Mouse (Mus musculus): ENCODE data around the gene Pde3a. TPM values are rescaled to one million over a fixed set of nuclear protein-coding genes. Genes with fewer than 3 reads are reported as not detected.

Gene Pde3a
- polyA plus RNA-seq, 1 experiment from 2014 or later, result 4.2 TPM

DNA sequence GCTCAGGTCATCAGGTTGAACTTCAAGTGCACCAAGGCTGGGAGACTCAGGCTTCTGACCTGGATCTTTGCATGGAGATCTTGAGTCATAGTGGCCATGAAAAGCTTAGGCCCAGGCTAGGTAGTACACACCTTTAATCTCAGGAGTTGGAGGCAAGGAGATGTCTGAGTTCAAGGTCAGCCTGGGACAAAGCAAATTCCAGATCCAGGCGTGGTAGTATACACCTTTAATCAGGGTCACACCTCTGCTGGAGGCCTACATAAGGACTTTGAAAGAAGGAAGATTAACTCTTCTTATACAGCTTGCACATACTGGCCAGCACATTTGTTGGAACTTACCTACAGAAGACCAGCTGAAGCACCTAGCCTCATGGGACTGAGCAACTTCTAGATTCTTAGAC lies 86.8 kb downstream of the Pde3a start:
- H3K4me3 ChIP-seq, result no peak overlapping the region
- no peaks in the 10 kb centered on the region for H3K27me3 ChIP-seq
- H3K9ac ChIP-seq, result no peak overlapping the region
- 54% methylated on average over 1 of the region's 1 CpGs for WGBS
- H3K4me1 ChIP-seq, result no peaks in the 10 kb centered on the region
- H3K36me3 ChIP-seq, result no peaks in the 10 kb centered on the region
- no peak overlapping the region for H3K4me2 ChIP-seq (replicated peaks)
- ATAC-seq (ENCODE audit: low FRiP score, low read depth), result no peak
- H3K9me3 ChIP-seq, result no peaks in the 10 kb centered on the region
- no peak overlapping the region for H3K27ac ChIP-seq

DNA sequence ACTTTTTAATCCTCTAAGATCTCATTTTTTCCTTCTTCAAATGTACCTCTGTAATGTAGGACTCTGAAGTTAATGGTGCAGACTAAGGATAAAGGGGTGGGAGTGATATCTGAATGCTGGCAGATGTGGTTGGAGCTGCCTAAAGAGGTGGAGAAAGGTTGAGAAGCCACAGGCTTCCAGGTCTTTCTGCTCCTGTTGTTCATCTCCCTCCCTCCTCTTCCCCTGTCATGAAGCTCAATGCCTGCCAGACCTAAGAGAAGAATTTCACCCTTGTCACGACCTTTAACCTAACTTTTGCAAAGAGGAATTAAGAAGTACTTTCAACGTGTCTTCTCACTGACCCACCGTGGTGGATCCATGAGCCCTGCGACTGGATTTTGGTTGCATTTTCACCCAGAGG lies 87.4 kb downstream of the Pde3a start:
- H3K27me3 ChIP-seq, result no peaks in the 10 kb centered on the region
- no peak overlapping the region for H3K27ac ChIP-seq
- no peaks in the 10 kb centered on the region for H3K9me3 ChIP-seq
- H3K36me3 ChIP-seq, result no peaks in the 10 kb centered on the region
- 61% methylated on average over 4 of the region's 4 CpGs for WGBS
- no peak for ATAC-seq (ENCODE audit: low FRiP score, low read depth)
- no peak overlapping the region for H3K9ac ChIP-seq
- H3K4me2 ChIP-seq (replicated peaks), result no peak overlapping the region
- no peaks in the 10 kb centered on the region for H3K4me1 ChIP-seq
- H3K4me3 ChIP-seq, result no peak overlapping the region

- Histone ChIP-seq H3K9me3 (no peaks in the 10 kb centered on the region), H3K27me3 (no peaks in the 10 kb centered on the region), H3K27ac (no peak overlapping the region), H3K4me2 (replicated peaks) (no peak overlapping the region), H3K9ac (no peak overlapping the region), H3K4me1 (no peaks in the 10 kb centered on the region), H3K4me3 (no peak overlapping the region), H3K36me3 (no peaks in the 10 kb centered on the region)
- WGBS, result 54% methylated on average over 8 of the region's 8 CpGs
- ATAC-seq (ENCODE audit: low FRiP score, low read depth), result no peak
Observed at GRCm38 (mm10) chr6:141337673-141338072, 88.6 kb downstream of the Pde3a start.

GRCm38 (mm10) chr6:141341385-141341784 lies 92.3 kb downstream of the Pde3a start:
- H3K4me1 ChIP-seq, result no peaks in the 10 kb centered on the region
- ATAC-seq (ENCODE audit: low FRiP score, low read depth), result no peak
- H3K36me3 ChIP-seq, result no peaks in the 10 kb centered on the region
- WGBS, result 58% methylated on average over 2 of the region's 2 CpGs
- H3K9ac ChIP-seq, result no peak overlapping the region
- H3K4me2 ChIP-seq (replicated peaks), result no peak overlapping the region
- H3K27ac ChIP-seq, result no peak overlapping the region
- no peaks in the 10 kb centered on the region for H3K27me3 ChIP-seq
- no peaks in the 10 kb centered on the region for H3K9me3 ChIP-seq
- H3K4me3 ChIP-seq, result no peak overlapping the region

DNA sequence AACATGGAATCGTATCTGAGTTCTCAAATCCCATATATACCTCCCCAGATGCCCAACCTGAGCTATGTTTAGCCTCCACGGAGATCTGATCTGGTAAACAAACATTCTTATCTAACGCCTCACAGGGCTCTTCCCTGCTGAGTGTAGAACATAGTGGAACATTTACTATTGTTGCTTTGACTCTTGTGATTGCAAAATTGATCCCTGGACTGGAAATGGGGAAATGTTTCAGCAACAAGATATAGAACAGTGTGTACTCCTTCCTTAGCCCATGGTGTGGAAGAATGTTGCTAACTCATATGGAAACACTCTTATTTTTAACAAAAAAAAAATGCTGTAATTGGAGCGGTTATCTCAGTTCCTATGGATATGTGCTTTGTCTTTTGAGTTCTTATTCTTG lies 98.8 kb downstream of the Pde3a start:
- H3K9me3 ChIP-seq, result no peaks in the 10 kb centered on the region
- H3K9ac ChIP-seq, result no peak overlapping the region
- WGBS, result 78% methylated on average over 4 of the region's 4 CpGs
- no peak overlapping the region for H3K4me3 ChIP-seq
- H3K36me3 ChIP-seq, result no peaks in the 10 kb centered on the region
- H3K27ac ChIP-seq, result no peak overlapping the region
- no peaks in the 10 kb centered on the region for H3K4me1 ChIP-seq
- no peak overlapping the region for H3K4me2 ChIP-seq (replicated peaks)
- no peak for ATAC-seq (ENCODE audit: low FRiP score, low read depth)
- no peaks in the 10 kb centered on the region for H3K27me3 ChIP-seq

DNA sequence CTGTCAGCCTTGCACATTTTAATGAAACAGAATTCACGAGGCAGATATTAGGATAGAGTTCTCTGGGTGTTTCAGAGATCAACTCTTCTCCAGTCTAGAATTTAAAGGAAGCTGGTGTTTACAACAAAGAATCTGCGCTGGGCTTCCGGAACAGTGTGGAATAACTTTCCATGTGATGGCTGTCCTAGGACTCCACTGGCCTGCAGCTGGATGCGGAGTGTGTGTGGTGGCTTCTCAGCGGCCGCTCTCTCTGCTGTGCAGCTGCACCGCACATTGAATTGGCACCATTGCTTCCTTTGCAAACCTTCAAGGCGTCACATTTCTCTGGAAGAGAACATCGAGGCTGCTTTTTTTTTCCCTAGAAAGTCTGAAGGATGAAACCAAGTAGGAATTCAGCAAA lies 99.5 kb downstream of the Pde3a start:
- no peak overlapping the region for H3K27ac ChIP-seq
- 82% methylated on average over 9 of the region's 9 CpGs for WGBS
- no peak for ATAC-seq (ENCODE audit: low FRiP score, low read depth)
- no peak overlapping the region for H3K4me3 ChIP-seq
- H3K9ac ChIP-seq, result no peak overlapping the region
- no peaks in the 10 kb centered on the region for H3K4me1 ChIP-seq
- H3K27me3 ChIP-seq, result no peaks in the 10 kb centered on the region
- H3K36me3 ChIP-seq, result no peaks in the 10 kb centered on the region
- no peak overlapping the region for H3K4me2 ChIP-seq (replicated peaks)
- H3K9me3 ChIP-seq, result no peaks in the 10 kb centered on the region

DNA sequence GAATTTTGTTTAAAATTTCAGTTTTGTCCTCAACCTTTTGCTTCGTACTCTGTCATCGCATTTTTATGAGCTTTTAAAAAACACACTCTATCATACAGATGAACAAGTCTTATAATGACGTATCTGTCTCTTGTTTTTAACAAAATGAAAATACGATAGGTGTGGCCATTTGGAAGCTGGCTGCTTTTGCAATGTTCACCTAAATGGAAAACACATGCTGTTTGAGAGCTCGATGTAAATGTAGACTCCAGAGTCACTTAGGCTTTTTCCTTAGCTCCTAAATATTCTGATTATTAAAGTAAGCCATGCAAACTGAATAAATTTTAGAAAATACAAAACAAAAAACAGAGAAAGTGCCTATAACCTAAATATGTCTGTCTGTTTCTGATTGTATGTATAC lies 101.2 kb downstream of the Pde3a start:
- no peaks in the 10 kb centered on the region for H3K4me1 ChIP-seq
- H3K9ac ChIP-seq, result no peak overlapping the region
- WGBS, result 42% methylated on average over 5 of the region's 5 CpGs
- H3K36me3 ChIP-seq, result no peaks in the 10 kb centered on the region
- H3K27me3 ChIP-seq, result no peaks in the 10 kb centered on the region
- no peak overlapping the region for H3K4me3 ChIP-seq
- no peak for ATAC-seq (ENCODE audit: low FRiP score, low read depth)
- H3K4me2 ChIP-seq (replicated peaks), result no peak overlapping the region
- no peak overlapping the region for H3K27ac ChIP-seq
- no peaks in the 10 kb centered on the region for H3K9me3 ChIP-seq

- no peak for ATAC-seq (ENCODE audit: low FRiP score, low read depth)
Observed at GRCm38 (mm10) chr6:141352277-141352676, 103.2 kb downstream of the Pde3a start.

DNA sequence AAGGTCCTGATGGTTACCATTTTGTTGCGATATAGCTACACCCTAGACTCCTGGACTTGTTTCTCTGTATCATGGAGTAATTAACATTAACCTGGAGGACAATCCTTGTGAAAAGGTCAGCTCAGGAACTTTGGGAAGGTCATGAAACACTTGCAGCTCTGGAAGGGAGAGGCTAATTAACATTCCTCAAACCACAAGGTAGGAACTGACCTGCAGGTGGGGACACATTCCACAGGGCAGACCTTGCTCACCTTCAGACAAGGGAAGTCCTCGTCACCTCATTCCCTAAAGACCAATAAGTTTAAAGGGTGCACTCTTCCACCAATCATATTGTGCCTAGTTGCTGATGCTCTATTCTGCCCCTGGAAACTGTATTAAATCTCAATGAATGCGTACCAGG lies 114.6 kb downstream of the Pde3a start:
- 89% methylated on average over 3 of the region's 3 CpGs for WGBS
- Histone ChIP-seq H3K27me3 (no peaks in the 10 kb centered on the region), H3K36me3 (no peaks in the 10 kb centered on the region), H3K9ac (no peak overlapping the region), H3K27ac (no peak overlapping the region), H3K4me3 (no peak overlapping the region), H3K9me3 (no peaks in the 10 kb centered on the region), H3K4me1 (peaks cover 5% of the 10 kb centered on the region), H3K4me2 (replicated peaks) (no peak overlapping the region)
- ATAC-seq (ENCODE audit: low FRiP score, low read depth), result no peak

More at GRCm38 (mm10) chr6:141352277-141352676, 103.2 kb downstream of the Pde3a start:
- Histone ChIP-seq H3K9ac (no peak overlapping the region), H3K4me3 (no peak overlapping the region), H3K27me3 (no peaks in the 10 kb centered on the region), H3K9me3 (no peaks in the 10 kb centered on the region), H3K4me1 (no peaks in the 10 kb centered on the region), H3K36me3 (no peaks in the 10 kb centered on the region), H3K27ac (no peak overlapping the region), H3K4me2 (replicated peaks) (no peak overlapping the region)
- 52% methylated on average over 6 of the region's 6 CpGs for WGBS

DNA sequence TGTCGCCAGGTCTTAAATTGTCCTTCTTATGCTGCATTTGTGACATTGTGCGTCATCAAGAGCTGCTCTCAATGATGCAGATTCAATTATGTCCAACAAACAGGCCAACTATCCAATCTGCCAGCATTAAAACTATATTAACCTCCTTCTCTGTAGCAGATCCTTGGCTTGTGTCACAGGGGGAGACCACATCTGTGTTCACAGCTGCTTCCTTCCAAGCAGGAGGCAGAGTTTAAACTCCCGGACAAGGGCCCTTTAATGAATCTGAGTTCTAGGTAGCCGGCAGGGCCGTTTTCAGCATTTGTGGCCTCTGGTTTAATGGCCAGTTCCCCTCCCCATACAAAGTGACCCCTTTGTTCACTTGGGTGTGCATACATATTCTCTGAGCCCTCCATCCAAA lies 118.0 kb downstream of the Pde3a start:
- peaks cover 5% of the 10 kb centered on the region for H3K4me1 ChIP-seq
- H3K9me3 ChIP-seq, result no peaks in the 10 kb centered on the region
- no peak overlapping the region for H3K27ac ChIP-seq
- H3K9ac ChIP-seq, result no peak overlapping the region
- no peak overlapping the region for H3K4me2 ChIP-seq (replicated peaks)
- no peak overlapping the region for H3K4me3 ChIP-seq
- no peaks in the 10 kb centered on the region for H3K36me3 ChIP-seq
- peak; percentile 44; the same call in 1 of the 2 replicates for ATAC-seq (ENCODE audit: low FRiP score, low read depth)
- H3K27me3 ChIP-seq, result no peaks in the 10 kb centered on the region
- 35% methylated on average over 5 of the region's 5 CpGs for WGBS

DNA sequence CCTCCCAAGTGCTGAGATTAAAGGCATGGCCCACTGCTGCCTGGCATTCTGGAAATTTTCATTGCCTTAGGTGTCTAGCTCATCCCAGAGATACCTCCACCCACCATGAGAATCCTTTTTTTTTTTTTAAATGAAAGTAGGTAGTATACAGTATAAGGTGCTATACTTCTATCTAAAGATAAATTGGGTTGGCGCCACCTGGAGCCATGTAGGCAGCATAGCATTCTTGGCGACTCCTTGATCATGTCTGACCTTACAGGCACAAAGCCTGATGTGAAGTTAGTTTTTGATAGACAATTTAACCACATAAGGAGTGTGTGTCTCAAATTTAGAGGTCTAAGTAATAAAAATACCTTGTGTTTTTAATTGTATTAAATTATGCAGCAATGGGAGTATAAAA lies 123.6 kb downstream of the Pde3a start:
- ATAC-seq (ENCODE audit: low FRiP score, low read depth), result no peak
- Histone ChIP-seq H3K9ac (no peak overlapping the region), H3K27ac (no peak overlapping the region), H3K27me3 (no peaks in the 10 kb centered on the region), H3K9me3 (no peaks in the 10 kb centered on the region), H3K4me1 (no peaks in the 10 kb centered on the region), H3K36me3 (no peaks in the 10 kb centered on the region), H3K4me3 (no peak overlapping the region), H3K4me2 (replicated peaks) (no peak overlapping the region)
- 52% methylated on average over 2 of the region's 2 CpGs for WGBS

GRCm38 (mm10) chr6:141374469-141375057 lies 125.5 kb downstream of the Pde3a start:
- Histone ChIP-seq H3K9me3 (no peaks in the 10 kb centered on the region), H3K4me2 (replicated peaks) (no peak overlapping the region), H3K4me3 (no peak overlapping the region), H3K9ac (no peak overlapping the region), H3K27me3 (no peaks in the 10 kb centered on the region), H3K36me3 (no peaks in the 10 kb centered on the region), H3K4me1 (peaks cover 4% of the 10 kb centered on the region; the same call in 1 of the 2 replicates), H3K27ac (no peak overlapping the region)
- no peak for ATAC-seq (ENCODE audit: low FRiP score, low read depth)
- 81% methylated on average over 2 of the region's 2 CpGs for WGBS

- H3K4me3 ChIP-seq, result no peak overlapping the region
- no peaks in the 10 kb centered on the region for H3K9me3 ChIP-seq
- ATAC-seq (ENCODE audit: low FRiP score, low read depth), result no peak
- WGBS, result 67% methylated on average over 4 of the region's 4 CpGs
- H3K4me1 ChIP-seq, result peaks cover 7% of the 10 kb centered on the region; the same call in 1 of the 2 replicates
- no peaks in the 10 kb centered on the region for H3K27me3 ChIP-seq
- H3K27ac ChIP-seq, result no peak overlapping the region
- H3K36me3 ChIP-seq, result no peaks in the 10 kb centered on the region
- no peak overlapping the region for H3K4me2 ChIP-seq (replicated peaks)
- H3K9ac ChIP-seq, result no peak overlapping the region
Observed at GRCm38 (mm10) chr6:141375155-141375554, 126.1 kb downstream of the Pde3a start.

Data from limb, embryonic 13.5 days (tissue).